Mouse (Mus musculus) limb, embryonic 15.5 days (tissue): ENCODE results near the gene Taf5l. TPM values are rescaled to one million over a fixed set of nuclear protein-coding genes. Genes with fewer than 3 reads are reported as not detected.

ENCODE experiments used
- ATAC-seq: fragments of 200-750 bp; cut with Nextera tagmentation; 2 replicates; pipeline ENCODE4 v1.8.0; 2017; ENCODE audit warnings: low read depth, moderate TSS enrichment; ENCODE audit not compliant: insufficient number of reproducible peaks, low FRiP score, low TSS enrichment
- H3K27ac ChIP-seq: fragments of 300-500 bp; sonication (generic); 2 replicates; pipeline ENCODE4 v1.5.1; 2015; ENCODE audit warnings: moderate library complexity, mild to moderate bottlenecking, inconsistent platforms
- H3K27me3 ChIP-seq: fragments of 300-500 bp; sonication (generic); 2 replicates; pipeline ENCODE4 v1.6.1; 2015; ENCODE audit warnings: inconsistent platforms
- H3K36me3 ChIP-seq: fragments of 300-500 bp; sonication (generic); 2 replicates; pipeline ENCODE4 v1.6.1; 2015; ENCODE audit warnings: inconsistent platforms
- H3K4me1 ChIP-seq: fragments of 300-500 bp; sonication (generic); 2 replicates; pipeline ENCODE4 v1.6.1; 2015; ENCODE audit warnings: inconsistent platforms
- H3K4me2 ChIP-seq: fragments of 300-500 bp; sonication (generic); 2 replicates; pipeline ENCODE4 v1.6.1; 2015; ENCODE audit warnings: mild to moderate bottlenecking, inconsistent platforms
- H3K4me3 ChIP-seq: fragments of 300-500 bp; sonication (generic); 2 replicates; pipeline ENCODE4 v1.5.1; 2015; ENCODE audit warnings: mild to moderate bottlenecking, inconsistent platforms
- H3K9ac ChIP-seq: fragments of 300-500 bp; sonication (generic); 2 replicates; pipeline ENCODE4 v1.6.1; 2015; ENCODE audit warnings: inconsistent platforms
- H3K9me3 ChIP-seq: fragments of 300-500 bp; sonication (generic); 2 replicates; pipeline ENCODE4 v1.6.1; 2016; ENCODE audit warnings: inconsistent platforms
- WGBS: fragments of 180-500 bp; shearing (Covaris S2); methylation state at CpG from one replicate; pipeline ENCODE4 v1.1.7; 2015; 5-methylcytosine and 5-hydroxymethylcytosine counted together
- microRNA counts: library from miRNA; unstranded; fragments of <30 nt; microRNA quantifications from one replicate; lab custom pipeline; 2016
- microRNA-seq: library from miRNA; unstranded; fragments of <30 nt; microRNA quantifications from one replicate; pipeline ENCODE4, GENCODE M21; 2016
- polyA plus RNA-seq: library from polyadenylated mRNA; unstranded; fragments of >200 nt; fragmentation: Nextera tagmentation; extraction: Ambion mirVana; gene quantifications from 2 replicates; pipeline ENCODE4 v1.2.1, GENCODE M21; 2015

Taf5l gene
- polyA plus RNA-seq, 1 experiment from 2014 or later: 34.4 TPM

DNA sequence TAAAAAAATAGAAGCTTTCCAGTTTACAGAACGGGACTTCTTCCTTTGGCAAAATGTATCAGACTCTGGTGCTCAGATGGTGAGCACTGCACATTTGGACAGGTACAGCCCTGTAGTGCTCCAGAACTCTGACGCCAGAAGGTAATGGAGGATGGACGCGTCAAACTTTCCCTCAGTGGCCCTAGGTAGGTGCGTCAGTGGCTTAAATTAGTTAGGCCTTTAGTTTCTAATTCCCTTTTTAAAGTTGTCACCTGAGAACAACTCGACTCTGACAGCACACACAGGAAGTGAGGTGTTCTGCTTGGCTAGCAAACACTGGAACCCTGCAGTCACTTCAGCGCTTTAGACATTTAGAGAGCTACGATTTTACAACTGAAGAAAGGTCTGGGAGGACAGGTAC lies 67.5 kb downstream of the Taf5l start:
- Histone ChIP-seq H3K4me2 (no peak overlapping the region), H3K27ac (no peak overlapping the region), H3K27me3 (no peaks in the 10 kb centered on the region), H3K4me3 (no peak overlapping the region), H3K4me1 (peaks cover 11% of the 10 kb centered on the region), H3K9me3 (no peaks in the 10 kb centered on the region), H3K36me3 (peaks cover 52% of the 10 kb centered on the region), H3K9ac (no peak overlapping the region)
- no peak for ATAC-seq
- WGBS: 82% methylated on average over 8 of the region's 8 CpGs

DNA sequence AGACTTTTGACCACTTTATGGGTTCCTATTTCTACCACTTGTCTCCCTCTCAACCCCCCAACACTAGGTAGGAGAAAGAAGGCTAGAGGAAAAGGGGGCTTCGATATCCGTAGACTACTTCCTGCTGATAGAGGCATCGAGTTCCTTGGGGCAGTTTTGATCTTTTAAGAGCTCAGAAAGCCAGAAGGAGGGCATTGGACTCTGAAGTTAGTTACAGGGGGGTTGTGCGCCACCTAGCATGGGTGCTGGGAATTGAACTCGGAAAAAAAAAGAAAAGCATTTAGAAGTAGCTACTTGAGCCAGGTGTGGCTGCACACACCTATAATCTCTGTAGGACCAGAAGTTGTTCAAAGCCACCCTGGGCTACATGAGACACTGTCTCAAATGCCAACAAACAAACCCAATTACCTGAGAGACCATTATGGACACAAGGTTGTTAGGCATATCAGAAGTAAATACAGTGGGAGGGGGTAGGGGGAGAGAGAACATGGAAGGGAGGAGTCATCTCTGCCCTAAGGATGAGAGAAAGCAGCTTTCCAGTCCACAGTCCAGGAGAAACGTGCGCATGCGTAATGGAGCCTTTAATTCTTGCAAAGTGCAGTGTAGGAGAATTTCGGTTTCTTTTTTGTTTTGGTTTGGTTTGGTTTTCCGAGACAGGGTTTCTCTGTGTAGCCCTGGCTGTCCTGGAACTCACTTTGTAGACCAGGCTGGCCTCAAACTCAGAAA lies 71.0 kb downstream of the Taf5l start:
- peaks cover 39% of the 10 kb centered on the region for H3K36me3 ChIP-seq
- peak overlapping the region; percentile 91 for H3K27ac ChIP-seq
- H3K9ac ChIP-seq: peak overlapping the region; percentile 67; the same call in 1 of the 2 replicates
- peaks cover 15% of the 10 kb centered on the region for H3K4me1 ChIP-seq
- peak overlapping the region; percentile 99 for H3K4me3 ChIP-seq
- H3K27me3 ChIP-seq: no peaks in the 10 kb centered on the region
- WGBS: 34% methylated on average over 10 of the region's 10 CpGs
- no peak for ATAC-seq
- no peaks in the 10 kb centered on the region for H3K9me3 ChIP-seq
- peak overlapping the region; percentile 96 for H3K4me2 ChIP-seq

GRCm38 (mm10) chr8:123949686-123949986 lies 71.6 kb downstream of the Taf5l start:
- no peaks in the 10 kb centered on the region for H3K27me3 ChIP-seq
- no peak for ATAC-seq
- no peaks in the 10 kb centered on the region for H3K9me3 ChIP-seq
- 4% methylated on average over 10 of the region's 10 CpGs for WGBS
- H3K4me2 ChIP-seq: peak overlapping the region; percentile 96
- H3K9ac ChIP-seq: peak overlapping the region; percentile 67
- peaks cover 41% of the 10 kb centered on the region for H3K36me3 ChIP-seq
- peak overlapping the region; percentile 99 for H3K4me3 ChIP-seq
- H3K4me1 ChIP-seq: peaks cover 15% of the 10 kb centered on the region
- peak overlapping the region; percentile 91 for H3K27ac ChIP-seq

GRCm38 (mm10) chr8:123948942-123949685 lies 72.1 kb downstream of the Taf5l start, which contains the start of gene Nup133:
TSS of gene Nup133 (minus strand) at chr8:123949265.
- peak; percentile 77 for ATAC-seq
- Histone ChIP-seq H3K4me2 (peak within 1 kb of the TSS; percentile 96), H3K4me1 (peaks cover 15% of the 10 kb centered on the region), H3K9ac (peak within 1 kb of the TSS; percentile 70), H3K27ac (peak within 1 kb of the TSS; percentile 91), H3K9me3 (no peaks in the 10 kb centered on the region), H3K36me3 (peaks cover 39% of the 10 kb centered on the region), H3K27me3 (no peaks in the 10 kb centered on the region), H3K4me3 (peak within 1 kb of the TSS; percentile 99)
- under 1% methylated on average over 77 of the region's 77 CpGs for WGBS

MicroRNA genes within 50 kb of the gene (microRNA counts, 519-probe panel; counts per million panel counts)
- 1,902 counts per million, percentile 31 among the panel's probes with 10 or more counts for microRNA mmu-miR-1967 (lab: Ali Mortazavi, UCI)

Small RNA genes lying within 50 kb of the gene (microRNA-seq; reads per million reads assigned to microRNA genes)
- gene Mir1967: not detected

Other genes with a start within 250 kb of the Taf5l start
- 40.6 and 44.5 TPM in 2 replicates for gene Rab4a, start 215.4 kb downstream of the Taf5l start, polyA plus RNA-seq
- gene Ccsap, start 161.2 kb downstream of the Taf5l start, polyA plus RNA-seq: 2.6 and 3.0 TPM in 2 replicates
- gene Acta1, start 126.6 kb downstream of the Taf5l start, polyA plus RNA-seq: 949 and 3,391 TPM in 2 replicates
- gene Nup133, start 72.1 kb downstream of the Taf5l start, polyA plus RNA-seq: 25.5 and 27.0 TPM in 2 replicates
- 14.2 and 17.7 TPM in 2 replicates for gene Abcb10, start 38.3 kb downstream of the Taf5l start, polyA plus RNA-seq
- gene Urb2, start 111 bp upstream of the Taf5l start, polyA plus RNA-seq: 4.7 and 5.0 TPM in 2 replicates
- gene Galnt2, start 210.0 kb upstream of the Taf5l start, polyA plus RNA-seq: 50.2 and 53.1 TPM in 2 replicates